Mouse (Mus musculus): ENCODE results near the gene Nol4l. TPM values are rescaled to one million over a fixed set of nuclear protein-coding genes. Genes with fewer than 3 reads are reported as not detected.

Nol4l gene
- polyA plus RNA-seq, 1 experiment from 2014 or later, result 13.8 TPM

DNA sequence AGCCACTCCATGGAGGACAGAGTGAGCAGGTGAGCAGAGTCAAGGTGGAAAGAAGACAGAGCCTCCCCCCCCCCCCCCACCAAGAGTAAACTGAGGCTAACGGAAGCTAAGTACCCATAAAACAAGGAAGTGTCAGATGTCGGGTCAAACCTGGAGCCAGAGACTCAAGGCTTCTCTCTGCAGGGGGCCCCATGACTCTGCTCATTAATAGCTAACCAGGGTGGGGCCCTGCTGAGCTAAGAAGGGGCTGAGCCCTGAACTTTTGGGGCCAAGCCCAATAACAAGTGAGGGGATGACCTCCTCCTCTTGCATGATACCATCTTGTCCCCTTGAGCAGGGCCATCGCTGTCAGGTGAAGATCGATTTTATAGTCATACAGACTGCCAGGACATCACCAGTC, 17.2 kb upstream of the Nol4l start:
- H3K4me2 ChIP-seq (replicated peaks; ENCODE audit: low read depth, low read length), result no peak overlapping the region
- H3K27ac ChIP-seq (ENCODE audit: low read length), result peak overlapping the region; percentile 51
- H3K4me1 ChIP-seq (ENCODE audit: insufficient read depth, low read length), result peaks cover 36% of the 10 kb centered on the region
- no peak for ATAC-seq (ENCODE audit: low FRiP score, low TSS enrichment)
- no peak overlapping the region for H3K4me3 ChIP-seq (ENCODE audit: low read length)
- no peaks in the 10 kb centered on the region for H3K27me3 ChIP-seq (ENCODE audit: insufficient read depth, low read length)
- H3K36me3 ChIP-seq (ENCODE audit: insufficient read depth, low read length), result no peaks in the 10 kb centered on the region
- WGBS, result 45% methylated on average over 4 of the region's 4 CpGs
- H3K9me3 ChIP-seq (ENCODE audit: low read length), result no peaks in the 10 kb centered on the region
- no peak overlapping the region for H3K9ac ChIP-seq (replicated peaks; ENCODE audit: low read length)

DNA sequence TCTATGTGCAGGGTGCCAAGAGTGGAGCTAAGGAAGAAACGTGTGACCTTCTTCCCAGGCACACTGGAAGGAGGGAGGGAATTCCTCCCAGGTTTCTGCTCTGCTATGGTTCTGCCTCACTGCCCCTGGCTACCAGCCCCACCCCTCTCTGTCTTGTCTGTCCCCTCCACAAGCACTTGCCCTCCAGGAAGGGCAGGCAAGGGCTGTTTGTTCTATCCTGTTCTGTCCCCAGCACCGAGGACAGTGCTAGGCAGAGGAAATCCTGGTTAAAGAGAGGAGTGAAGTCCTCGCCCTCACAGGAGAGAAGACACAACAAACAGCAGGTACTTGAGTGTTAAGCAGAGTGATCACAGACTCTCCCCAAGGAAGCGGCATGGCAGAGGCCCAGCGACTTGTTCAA, 16.7 kb upstream of the Nol4l start:
- H3K36me3 ChIP-seq (ENCODE audit: insufficient read depth, low read length), result no peaks in the 10 kb centered on the region
- no peaks in the 10 kb centered on the region for H3K9me3 ChIP-seq (ENCODE audit: low read length)
- H3K27ac ChIP-seq (ENCODE audit: low read length), result peak overlapping the region; percentile 51
- no peak overlapping the region for H3K4me3 ChIP-seq (ENCODE audit: low read length)
- H3K9ac ChIP-seq (replicated peaks; ENCODE audit: low read length), result no peak overlapping the region; the same call in 1 of the 2 replicates
- peaks cover 36% of the 10 kb centered on the region for H3K4me1 ChIP-seq (ENCODE audit: insufficient read depth, low read length)
- WGBS, result 15% methylated on average over 5 of the region's 5 CpGs
- no peak overlapping the region for H3K4me2 ChIP-seq (replicated peaks; ENCODE audit: low read depth, low read length)
- no peaks in the 10 kb centered on the region for H3K27me3 ChIP-seq (ENCODE audit: insufficient read depth, low read length)
- ATAC-seq (ENCODE audit: low FRiP score, low TSS enrichment), result peak; percentile 84

DNA sequence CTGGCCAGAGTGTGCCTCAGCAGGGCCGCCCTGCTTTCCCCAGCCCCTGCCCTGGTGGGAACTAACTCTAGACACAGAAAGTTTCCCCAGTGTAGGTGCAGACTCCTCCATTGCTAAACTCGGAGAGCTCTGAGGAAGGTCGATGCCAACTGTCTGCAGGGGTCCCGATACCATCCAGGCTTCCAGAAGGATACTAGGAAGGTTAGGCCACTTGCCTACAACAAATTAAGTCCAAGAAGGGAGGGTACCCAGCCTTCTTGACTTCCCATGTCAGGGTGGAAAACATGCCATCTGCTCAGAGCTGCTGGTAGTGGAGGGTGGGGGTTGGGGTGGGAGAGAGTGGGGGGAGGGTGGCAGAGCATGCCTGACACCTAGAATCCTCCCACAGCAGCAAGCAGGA, 15.0 kb upstream of the Nol4l start:
- Histone ChIP-seq H3K4me1 (ENCODE audit: insufficient read depth, low read length) (peaks cover 36% of the 10 kb centered on the region), H3K4me3 (ENCODE audit: low read length) (no peak overlapping the region), H3K27me3 (ENCODE audit: insufficient read depth, low read length) (no peaks in the 10 kb centered on the region), H3K27ac (ENCODE audit: low read length) (no peak overlapping the region), H3K9ac (replicated peaks; ENCODE audit: low read length) (no peak overlapping the region), H3K4me2 (replicated peaks; ENCODE audit: low read depth, low read length) (no peak overlapping the region), H3K9me3 (ENCODE audit: low read length) (no peaks in the 10 kb centered on the region), H3K36me3 (ENCODE audit: insufficient read depth, low read length) (no peaks in the 10 kb centered on the region)
- 56% methylated on average over 4 of the region's 4 CpGs for WGBS
- no peak for ATAC-seq (ENCODE audit: low FRiP score, low TSS enrichment)

DNA sequence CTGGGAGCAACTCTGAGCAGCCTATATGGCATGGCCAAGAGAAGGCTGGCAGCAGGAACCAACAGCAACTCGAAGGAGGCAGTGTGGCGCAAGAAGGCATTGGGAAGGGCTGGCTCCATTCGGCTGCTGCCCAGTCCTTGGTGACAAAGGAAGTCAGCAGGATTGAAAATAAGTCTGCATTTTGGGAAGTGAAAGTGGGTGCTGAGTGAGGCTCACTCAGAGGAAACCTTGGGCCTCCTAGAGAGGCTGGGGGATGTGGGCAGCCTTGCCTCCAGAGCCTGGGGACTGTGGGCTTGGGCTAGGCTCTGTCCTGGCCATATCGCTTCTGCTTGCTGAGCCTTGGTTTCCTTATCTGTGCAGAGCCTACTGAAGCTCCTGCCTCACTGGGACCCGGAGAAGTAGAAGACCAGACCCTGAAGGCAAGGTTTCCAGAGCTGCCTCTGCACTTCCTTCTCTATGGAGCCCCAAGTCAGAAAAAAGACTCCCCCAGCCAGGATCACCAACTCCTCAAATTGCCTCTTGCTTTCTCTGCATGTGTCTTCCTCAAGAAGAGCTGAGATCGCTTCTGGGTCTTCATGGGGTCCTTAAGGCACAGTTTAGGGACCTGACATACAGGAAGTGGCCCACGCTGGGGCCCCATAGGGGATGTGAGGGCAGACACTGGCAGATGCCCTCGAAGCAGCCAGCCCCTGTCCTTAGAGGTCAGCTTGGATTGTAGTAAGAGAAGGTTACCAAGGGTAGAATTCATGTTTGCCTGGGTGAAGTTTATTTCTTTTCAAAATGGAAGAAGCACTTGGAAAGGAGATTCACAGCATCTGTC, 14.3 kb upstream of the Nol4l start:
- Histone ChIP-seq H3K4me3 (ENCODE audit: low read length) (no peak overlapping the region), H3K9ac (replicated peaks; ENCODE audit: low read length) (no peak overlapping the region), H3K27ac (ENCODE audit: low read length) (no peak overlapping the region), H3K27me3 (ENCODE audit: insufficient read depth, low read length) (no peaks in the 10 kb centered on the region), H3K9me3 (ENCODE audit: low read length) (no peaks in the 10 kb centered on the region), H3K4me2 (replicated peaks; ENCODE audit: low read depth, low read length) (no peak overlapping the region), H3K4me1 (ENCODE audit: insufficient read depth, low read length) (peaks cover 34% of the 10 kb centered on the region), H3K36me3 (ENCODE audit: insufficient read depth, low read length) (no peaks in the 10 kb centered on the region)
- 73% methylated on average over 8 of the region's 8 CpGs for WGBS
- no peak for ATAC-seq (ENCODE audit: low FRiP score, low TSS enrichment)

DNA sequence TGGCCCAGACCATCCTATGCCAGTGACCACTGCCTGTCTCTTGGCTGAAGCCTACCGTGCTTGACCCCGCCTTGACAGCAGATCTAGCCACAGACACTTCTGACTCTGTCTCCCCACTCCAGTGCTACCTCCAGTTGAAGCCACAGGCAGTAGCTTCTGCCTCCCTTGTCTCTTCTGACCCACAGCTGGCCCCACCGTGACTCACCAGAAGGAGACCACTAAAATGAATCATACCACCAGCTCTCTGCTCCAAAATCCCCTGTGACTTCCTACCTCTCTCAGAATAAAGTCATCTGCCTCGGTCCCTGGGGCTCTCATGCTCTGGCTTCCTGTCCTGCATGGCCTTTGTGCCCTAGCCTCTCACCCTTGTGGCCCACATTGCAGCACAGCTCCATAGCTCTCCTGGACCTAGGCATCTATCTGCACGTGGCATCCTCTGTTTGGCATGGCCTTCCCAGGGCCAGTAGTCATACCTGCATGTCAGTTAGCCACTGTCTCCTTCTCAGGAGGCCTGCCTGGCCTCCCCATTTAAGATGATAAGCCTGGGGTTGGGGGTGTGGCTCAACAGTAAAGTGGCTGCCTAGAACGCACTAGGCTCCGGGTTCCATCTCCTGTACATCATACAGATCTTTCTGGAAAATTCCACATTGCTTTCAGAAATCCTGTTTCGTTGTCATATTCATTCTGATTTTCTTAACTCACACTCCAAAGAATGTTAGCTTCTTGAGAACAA, 13.3 kb upstream of the Nol4l start:
- no peak overlapping the region for H3K4me3 ChIP-seq (ENCODE audit: low read length)
- WGBS, result 88% methylated on average over 8 of the region's 8 CpGs
- H3K27me3 ChIP-seq (ENCODE audit: insufficient read depth, low read length), result no peaks in the 10 kb centered on the region
- H3K27ac ChIP-seq (ENCODE audit: low read length), result no peak overlapping the region
- no peak overlapping the region for H3K9ac ChIP-seq (replicated peaks; ENCODE audit: low read length)
- no peak for ATAC-seq (ENCODE audit: low FRiP score, low TSS enrichment)
- H3K36me3 ChIP-seq (ENCODE audit: insufficient read depth, low read length), result no peaks in the 10 kb centered on the region
- peaks cover 28% of the 10 kb centered on the region for H3K4me1 ChIP-seq (ENCODE audit: insufficient read depth, low read length)
- H3K4me2 ChIP-seq (replicated peaks; ENCODE audit: low read depth, low read length), result no peak overlapping the region
- H3K9me3 ChIP-seq (ENCODE audit: low read length), result no peaks in the 10 kb centered on the region

DNA sequence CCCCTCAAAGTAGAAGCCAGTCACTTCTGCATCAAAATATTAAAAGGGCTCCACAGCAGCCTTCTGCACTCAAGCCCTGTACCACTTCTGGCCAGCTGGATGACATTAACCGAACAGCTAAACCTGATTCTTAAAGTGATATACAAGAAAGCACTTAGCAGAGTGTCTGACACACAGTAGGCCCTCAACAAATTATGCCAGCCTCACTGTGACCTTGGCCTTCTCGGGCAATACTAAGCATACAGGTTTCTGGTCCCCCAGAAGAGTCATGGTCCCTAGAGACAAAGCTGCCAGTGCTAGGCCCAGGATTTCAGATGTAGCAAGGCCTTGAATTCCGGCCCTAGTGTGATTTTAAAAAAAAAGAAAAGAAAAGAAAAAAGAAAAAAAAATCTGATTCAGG, 9.1 kb upstream of the Nol4l start:
- Histone ChIP-seq H3K36me3 (ENCODE audit: insufficient read depth, low read length) (no peaks in the 10 kb centered on the region), H3K4me2 (replicated peaks; ENCODE audit: low read depth, low read length) (no peak overlapping the region), H3K9ac (replicated peaks; ENCODE audit: low read length) (no peak overlapping the region), H3K4me3 (ENCODE audit: low read length) (no peak overlapping the region), H3K27me3 (ENCODE audit: insufficient read depth, low read length) (no peaks in the 10 kb centered on the region), H3K4me1 (ENCODE audit: insufficient read depth, low read length) (no peaks in the 10 kb centered on the region), H3K27ac (ENCODE audit: low read length) (no peak overlapping the region), H3K9me3 (ENCODE audit: low read length) (no peaks in the 10 kb centered on the region)
- WGBS, result 78% methylated on average over 3 of the region's 3 CpGs
- no peak for ATAC-seq (ENCODE audit: low FRiP score, low TSS enrichment)

DNA sequence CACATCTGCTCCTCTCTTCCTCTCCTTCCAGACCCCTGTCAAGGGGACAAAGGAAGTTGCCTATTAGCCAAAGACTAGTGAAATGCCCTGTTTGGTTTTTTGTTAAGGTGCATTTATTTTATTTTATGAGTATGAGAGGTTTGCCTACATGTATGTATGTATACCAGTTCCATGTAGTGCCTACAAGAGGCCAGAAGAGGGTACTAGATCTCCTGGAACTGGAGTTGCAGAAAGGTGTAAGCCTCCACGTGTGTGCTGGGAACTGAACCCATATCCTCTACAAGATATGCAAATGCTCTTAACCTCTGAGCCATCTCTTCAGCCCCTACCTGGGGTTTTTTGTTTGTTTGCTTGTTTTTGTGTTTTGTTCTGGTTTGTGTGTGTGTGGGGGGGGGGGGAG, 4.2 kb upstream of the Nol4l start:
- H3K4me2 ChIP-seq (replicated peaks; ENCODE audit: low read depth, low read length), result no peak overlapping the region
- ATAC-seq (ENCODE audit: low FRiP score, low TSS enrichment), result no peak
- 0 out of 2 replicates have a peak, but pooled peaks cover 6% of the 10 kb centered on the region for H3K27me3 ChIP-seq (ENCODE audit: insufficient read depth, low read length)
- peaks cover 8% of the 10 kb centered on the region for H3K4me1 ChIP-seq (ENCODE audit: insufficient read depth, low read length)
- no peak overlapping the region for H3K4me3 ChIP-seq (ENCODE audit: low read length)
- no peak overlapping the region for H3K9ac ChIP-seq (replicated peaks; ENCODE audit: low read length)
- no peak overlapping the region for H3K27ac ChIP-seq (ENCODE audit: low read length)
- H3K9me3 ChIP-seq (ENCODE audit: low read length), result no peaks in the 10 kb centered on the region
- H3K36me3 ChIP-seq (ENCODE audit: insufficient read depth, low read length), result no peaks in the 10 kb centered on the region
- 77% methylated on average over 1 of the region's 1 CpGs for WGBS

DNA sequence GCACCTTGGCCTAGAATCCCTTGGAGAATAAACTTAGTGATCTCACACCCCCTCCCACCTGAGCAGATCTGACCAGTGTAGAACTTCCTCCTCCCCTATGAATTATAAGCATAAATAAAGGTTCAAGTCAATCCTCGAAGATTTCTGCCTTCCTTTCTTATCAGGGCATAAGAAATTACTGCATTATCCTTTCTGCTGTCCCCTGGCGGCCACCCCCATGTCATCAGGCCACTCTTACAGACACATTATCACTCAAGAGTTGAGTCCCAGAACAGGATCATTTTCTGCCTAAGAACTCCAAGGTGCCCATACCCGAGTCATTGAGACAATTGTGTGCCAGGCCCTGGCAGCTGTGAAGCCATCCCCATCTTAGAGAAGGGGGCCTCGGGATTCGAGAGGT, 1.2 kb upstream of the Nol4l start:
- 0 out of 2 replicates have a peak, but pooled peaks cover 6% of the 10 kb centered on the region for H3K27me3 ChIP-seq (ENCODE audit: insufficient read depth, low read length)
- 52% methylated on average over 5 of the region's 5 CpGs for WGBS
- no peak overlapping the region for H3K4me3 ChIP-seq (ENCODE audit: low read length)
- H3K4me2 ChIP-seq (replicated peaks; ENCODE audit: low read depth, low read length), result no peak overlapping the region
- H3K9ac ChIP-seq (replicated peaks; ENCODE audit: low read length), result no peak overlapping the region
- no peaks in the 10 kb centered on the region for H3K36me3 ChIP-seq (ENCODE audit: insufficient read depth, low read length)
- H3K4me1 ChIP-seq (ENCODE audit: insufficient read depth, low read length), result peaks cover 23% of the 10 kb centered on the region
- H3K9me3 ChIP-seq (ENCODE audit: low read length), result no peaks in the 10 kb centered on the region
- no peak overlapping the region for H3K27ac ChIP-seq (ENCODE audit: low read length)
- no peak for ATAC-seq (ENCODE audit: low FRiP score, low TSS enrichment)

DNA sequence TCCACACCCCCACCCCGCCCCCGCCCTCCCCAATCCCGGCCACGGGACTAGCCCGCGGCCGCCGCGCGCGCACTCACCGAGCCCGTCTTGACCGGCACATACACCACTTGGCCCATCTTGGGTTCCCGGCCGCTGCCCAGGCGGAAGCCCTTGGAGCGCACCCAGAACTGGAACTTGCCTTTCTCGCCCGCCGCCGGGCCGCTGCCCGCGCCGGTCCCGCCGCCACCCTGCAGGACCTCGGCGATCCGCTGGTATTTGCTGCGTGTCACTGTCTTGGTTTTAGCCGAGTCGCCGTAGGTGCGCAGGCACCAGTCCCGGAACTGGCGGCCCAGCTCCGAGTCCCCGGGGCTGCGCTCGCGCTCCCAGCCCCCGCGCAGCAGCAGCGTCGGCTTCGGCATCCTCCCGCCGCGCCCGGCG, 398 bp downstream of the Nol4l start:
- Histone ChIP-seq H3K36me3 (ENCODE audit: insufficient read depth, low read length) (no peaks in the 10 kb centered on the region), H3K9ac (replicated peaks; ENCODE audit: low read length) (peak overlapping the region; percentile 73), H3K9me3 (ENCODE audit: low read length) (no peaks in the 10 kb centered on the region), H3K4me3 (ENCODE audit: low read length) (peak overlapping the region; percentile 78), H3K27me3 (ENCODE audit: insufficient read depth, low read length) (0 out of 2 replicates have a peak, but pooled peaks cover 6% of the 10 kb centered on the region), H3K4me2 (replicated peaks; ENCODE audit: low read depth, low read length) (peak overlapping the region; percentile 87), H3K4me1 (ENCODE audit: insufficient read depth, low read length) (peaks cover 34% of the 10 kb centered on the region), H3K27ac (ENCODE audit: low read length) (peak overlapping the region; percentile 65; the same call in 1 of the 2 replicates)
- ATAC-seq (ENCODE audit: low FRiP score, low TSS enrichment), result peak; percentile 20
- WGBS, result under 1% methylated on average over 43 of the region's 53 CpGs
